Comparison of ENCODE assay signal across 12 mouse cellular contexts in the genomic region with DNA sequence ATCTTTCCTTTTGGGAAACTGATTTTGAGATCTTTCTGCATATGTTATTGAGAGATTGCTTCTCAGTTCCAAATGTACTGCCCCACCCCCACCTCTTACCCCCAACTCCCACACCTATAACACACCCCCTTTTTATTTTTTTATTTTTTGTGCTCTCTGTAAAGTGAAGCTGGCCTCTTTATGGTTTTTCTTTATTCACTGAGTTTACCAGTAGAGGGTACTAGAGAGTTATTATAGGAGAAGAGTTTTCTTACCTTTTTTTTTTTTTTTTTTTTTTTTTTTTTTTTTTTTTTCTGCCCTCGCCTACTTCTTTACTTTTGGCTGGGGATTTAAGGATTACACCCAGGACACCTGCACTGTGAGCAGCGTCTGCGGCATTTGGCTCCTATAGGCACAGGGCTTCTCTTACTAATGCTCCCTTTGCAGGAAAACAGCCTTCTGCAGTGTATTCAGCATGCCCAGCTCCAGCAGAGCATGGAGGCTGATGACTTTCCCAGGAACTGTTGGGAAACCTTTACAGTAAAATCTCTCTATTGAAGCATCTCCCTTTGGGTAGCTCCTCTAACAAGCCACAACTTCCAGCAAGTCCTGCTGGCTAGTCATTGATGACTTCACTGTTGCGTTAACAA.
A peak's percentile ranks its signal among the peaks of the same experiment; 100 is the strongest.
DNase-seq lines count a peak whose midpoint lies in the region; ATAC-seq and TF ChIP-seq lines count a peak whose summit lies in the region.
"Had no signal": no experiment of that assay in that cellular context is flagged by ENCODE, and none has a peak within 500 bp of the region (broad histone marks: within the 10 kb centered on the region; RNA-seq: fewer than 3 reads in every experiment).

No protein-coding gene starts in this region.

- no peaks in the 10 kb centered on the region for H3K9me3 ChIP-seq in hindbrain, embryonic 14.5 days (ENCODE audit: control insufficient read depth, low read length)
- no peaks in the 10 kb centered on the region for H3K9me3 ChIP-seq in hindbrain, embryonic 10.5 days
- H3K9me3 ChIP-seq in forebrain, embryonic 10.5 days = no peaks in the 10 kb centered on the region
- H3K9me3 ChIP-seq: embryonic facial prominence, embryonic 12.5 days had no signal

- no peaks in the 10 kb centered on the region for H3K27me3 ChIP-seq in hindbrain, embryonic 14.5 days (ENCODE audit: control insufficient read depth, insufficient read depth, low read length)
- no peaks in the 10 kb centered on the region for H3K27me3 ChIP-seq in hindbrain, embryonic 10.5 days (ENCODE audit: insufficient read depth, poor library complexity, severe bottlenecking)
- H3K27me3 ChIP-seq in forebrain, embryonic 10.5 days (ENCODE audit: poor library complexity, severe bottlenecking) = no peaks in the 10 kb centered on the region
- H3K27me3 ChIP-seq: embryonic facial prominence, embryonic 12.5 days had no signal

- no peak overlapping the region for H3K4me3 ChIP-seq in hindbrain, embryonic 14.5 days (replicated peaks; ENCODE audit: low read length)
- H3K4me3 ChIP-seq in hindbrain, embryonic 10.5 days = no peak overlapping the region
- H3K4me3 ChIP-seq in lung, adult 2 months (replicated peaks; ENCODE audit: extremely low read depth, low read depth, low read length) = no peak overlapping the region
- no peak overlapping the region for H3K4me3 ChIP-seq in forebrain, embryonic 10.5 days
- H3K4me3 ChIP-seq: embryonic facial prominence, embryonic 12.5 days had no signal

- no peaks in the 10 kb centered on the region for H3K4me1 ChIP-seq in hindbrain, embryonic 14.5 days (replicated peaks; ENCODE audit: control insufficient read depth, insufficient read depth, low read length)
- H3K4me1 ChIP-seq in hindbrain, embryonic 10.5 days (replicated peaks) = no peaks in the 10 kb centered on the region
- no peaks in the 10 kb centered on the region for H3K4me1 ChIP-seq in lung, adult 2 months (ENCODE audit: control insufficient read depth, insufficient read depth, low read length)
- H3K4me1 ChIP-seq in forebrain, embryonic 10.5 days = peaks cover 3% of the 10 kb centered on the region; the same call in 1 of the 2 replicates
- H3K4me1 ChIP-seq: embryonic facial prominence, embryonic 12.5 days had no signal

- H3K4me2 ChIP-seq in hindbrain, embryonic 14.5 days (replicated peaks) = no peak overlapping the region
- H3K4me2 ChIP-seq: embryonic facial prominence, embryonic 12.5 days had no signal

- no peak for TF ChIP-seq POLR2A in lung, adult 2 months (IDR thresholded peaks at IDR 0.05; ENCODE audit: borderline replicate concordance, extremely low read depth, low read depth, low read length)

- H3K36me3 ChIP-seq in hindbrain, embryonic 14.5 days (replicated peaks; ENCODE audit: control insufficient read depth, insufficient read depth) = no peaks in the 10 kb centered on the region
- H3K36me3 ChIP-seq in hindbrain, embryonic 10.5 days = no peaks in the 10 kb centered on the region
- no peaks in the 10 kb centered on the region for H3K36me3 ChIP-seq in forebrain, embryonic 10.5 days (replicated peaks)
- H3K36me3 ChIP-seq: embryonic facial prominence, embryonic 12.5 days had no signal

- peak; percentile 59 for DNase-seq in hindbrain, embryonic 14.5 days (ENCODE audit: low spot score)
- DNase-seq in hindbrain, embryonic 10.5 days (ENCODE audit: low spot score) = no peak
- DNase-seq in lung, adult 2 months = peak; percentile 10
- no peak for DNase-seq in lung, postnatal 36 days
- DNase-seq in adipocyte (ENCODE audit: low spot score) = peak; percentile 20
- peak; percentile 62 for DNase-seq in retina, postnatal 1 day
- DNase-seq in forebrain, embryonic 10.5 days (ENCODE audit: extremely low spot score, low spot score) = no peak
- no peak for DNase-seq in gastrocnemius, adult 18-20 months (ENCODE audit: low spot score)
- DNase-seq: heart, postnatal 14 days had no signal

- WGBS in hindbrain, embryonic 14.5 days = 37% methylated on average over 4 of the region's 4 CpGs
- WGBS in hindbrain, embryonic 10.5 days = 46% methylated on average over 4 of the region's 4 CpGs
- WGBS in lung, adult 2 months = 39% methylated on average over 4 of the region's 4 CpGs
- whole genome bisulfite sequencing in forebrain, embryonic 10.5 days = 23% methylated on average over 4 of the region's 4 CpGs

- no peak overlapping the region for H3K9ac ChIP-seq in hindbrain, embryonic 14.5 days
- H3K9ac ChIP-seq: embryonic facial prominence, embryonic 12.5 days; liver, embryonic 14.5 days had no signal

- no peak; the same call in 1 of the 2 replicates for ATAC-seq in hindbrain, embryonic 14.5 days (ENCODE audit: low FRiP score)
- ATAC-seq: activated CD4-positive, CD25-positive, alpha-beta regulatory T cell, adult 4 months had no signal

- no peak for TF ChIP-seq CTCF in lung, adult 2 months (IDR thresholded peaks at IDR 0.05; ENCODE audit: insufficient read depth, low read length)

- no peak overlapping the region for H3K27ac ChIP-seq in hindbrain, embryonic 14.5 days
- no peak overlapping the region for H3K27ac ChIP-seq in hindbrain, embryonic 10.5 days
- no peak overlapping the region for H3K27ac ChIP-seq in forebrain, embryonic 10.5 days
- H3K27ac ChIP-seq: embryonic facial prominence, embryonic 12.5 days; liver, embryonic 14.5 days had no signal

Comparison
In these comparisons a context has a peak if more than half of its experiments do, and no peak if none do; other contexts are left out.
1. DNase-seq: peak in hindbrain, embryonic 14.5 days (single experiment), lung, adult 2 months (single experiment), adipocyte (single experiment) and retina, postnatal 1 day (single experiment); none in hindbrain, embryonic 10.5 days (single experiment), lung, postnatal 36 days (single experiment), forebrain, embryonic 10.5 days (single experiment) and gastrocnemius, adult 18-20 months (single experiment).